Mouse (Mus musculus) urinary bladder, postnatal 10 days (tissue): ENCODE measurements around the gene Gm11992.

Experiments
- DNase-seq: peaks from one replicate; pipeline ENCODE4 v3.0.0; 2022; ENCODE audit warnings: low spot score

Gm11992 gene

DNA sequence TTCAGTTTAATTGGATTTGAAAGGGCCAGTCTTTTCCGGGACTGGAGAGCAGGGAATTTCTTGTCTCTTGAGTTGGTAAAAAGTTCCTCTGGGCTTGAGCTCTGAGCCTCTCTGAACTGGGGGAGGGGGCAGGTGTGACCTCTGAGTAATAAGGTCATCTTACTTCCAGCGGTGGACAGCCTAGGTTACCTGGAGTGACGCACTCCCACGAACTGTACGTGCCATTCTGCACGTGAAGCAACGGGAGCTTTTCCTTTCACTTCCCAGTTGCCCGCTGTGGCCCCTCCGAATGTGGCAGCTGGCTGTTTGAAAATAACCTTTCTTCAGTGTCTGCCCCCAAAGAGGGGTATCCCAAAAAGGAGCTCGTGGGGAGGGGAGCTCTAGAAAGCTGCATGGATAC is 67.7 kb downstream of the Gm11992 start:
- no peak for DNase-seq

DNA sequence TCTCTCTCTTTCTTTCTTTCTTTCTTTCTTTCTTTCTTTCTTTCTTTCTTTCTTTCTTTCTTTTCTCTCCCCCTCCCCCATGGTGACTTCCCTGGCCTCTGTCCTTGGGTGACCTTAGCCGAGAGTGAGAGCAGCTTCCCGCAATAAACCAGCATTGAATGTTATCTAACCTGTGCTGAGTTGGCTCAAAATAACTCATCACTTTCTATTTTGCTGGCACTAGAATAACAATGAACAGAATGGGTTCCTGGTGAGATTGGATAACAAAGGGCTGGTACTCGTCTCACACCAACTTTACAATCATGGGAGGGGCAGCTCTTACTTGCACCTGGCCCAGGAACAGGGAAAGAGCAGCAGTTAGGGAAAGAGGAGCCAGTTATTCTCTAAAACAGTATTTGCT is 68.5 kb downstream of the Gm11992 start:
- no peak for DNase-seq

DNA sequence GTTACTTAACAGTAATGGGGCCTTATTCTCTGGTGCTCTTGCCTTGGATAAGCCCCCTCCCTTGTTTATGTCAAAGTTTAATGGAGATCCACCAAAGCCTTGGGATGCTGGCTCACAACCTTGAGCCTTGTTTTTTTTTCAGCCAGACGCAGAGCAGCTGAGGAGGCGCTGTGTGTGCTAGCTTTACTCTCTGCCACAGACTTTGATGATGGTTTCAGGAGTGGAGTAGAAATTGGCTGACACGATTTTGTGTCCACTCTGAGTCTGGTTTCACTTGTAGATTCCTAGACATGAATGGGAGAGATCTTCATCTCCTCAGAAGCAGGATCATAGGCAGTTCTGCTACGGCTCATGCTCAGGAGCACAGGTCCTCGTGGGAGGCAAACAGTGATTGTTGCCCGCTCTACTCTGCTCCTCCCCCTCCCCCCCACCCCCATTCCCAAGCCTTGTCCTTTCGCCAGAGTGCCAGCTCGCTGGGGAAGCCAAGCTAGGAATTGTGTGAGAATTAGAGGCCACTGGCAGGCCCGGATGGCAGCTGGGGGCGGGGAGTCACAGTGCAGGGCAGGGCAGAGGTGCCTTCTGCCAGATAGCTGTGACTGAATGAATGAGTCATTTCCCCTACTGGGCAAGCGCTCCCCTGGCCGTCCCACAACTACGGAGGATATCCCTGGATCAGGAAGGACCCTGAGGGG is 69.1 kb downstream of the Gm11992 start:
- no peak for DNase-seq

DNA sequence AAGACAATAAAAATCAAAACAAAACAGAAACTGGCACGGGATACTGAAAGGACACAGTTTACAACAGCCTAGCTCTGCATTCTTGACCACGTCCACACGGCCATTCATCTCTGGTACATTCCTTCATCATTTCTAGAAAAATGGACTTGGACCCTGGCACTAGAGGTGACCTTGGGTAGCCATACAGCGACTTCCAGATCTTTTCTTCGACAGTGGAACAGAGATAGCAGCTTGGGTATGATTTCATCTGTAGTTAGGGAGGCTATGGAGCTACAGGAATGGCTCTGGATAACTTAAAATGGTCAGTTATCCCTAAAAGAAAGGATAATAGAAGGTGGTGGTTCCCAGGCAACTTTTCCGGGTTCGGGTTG is 69.6 kb downstream of the Gm11992 start, which contains the start of gene Upp1:
TSS of gene Upp1 (plus strand) at position 54 of the 371 bp plus-strand sequence.
- no peak for DNase-seq

DNA sequence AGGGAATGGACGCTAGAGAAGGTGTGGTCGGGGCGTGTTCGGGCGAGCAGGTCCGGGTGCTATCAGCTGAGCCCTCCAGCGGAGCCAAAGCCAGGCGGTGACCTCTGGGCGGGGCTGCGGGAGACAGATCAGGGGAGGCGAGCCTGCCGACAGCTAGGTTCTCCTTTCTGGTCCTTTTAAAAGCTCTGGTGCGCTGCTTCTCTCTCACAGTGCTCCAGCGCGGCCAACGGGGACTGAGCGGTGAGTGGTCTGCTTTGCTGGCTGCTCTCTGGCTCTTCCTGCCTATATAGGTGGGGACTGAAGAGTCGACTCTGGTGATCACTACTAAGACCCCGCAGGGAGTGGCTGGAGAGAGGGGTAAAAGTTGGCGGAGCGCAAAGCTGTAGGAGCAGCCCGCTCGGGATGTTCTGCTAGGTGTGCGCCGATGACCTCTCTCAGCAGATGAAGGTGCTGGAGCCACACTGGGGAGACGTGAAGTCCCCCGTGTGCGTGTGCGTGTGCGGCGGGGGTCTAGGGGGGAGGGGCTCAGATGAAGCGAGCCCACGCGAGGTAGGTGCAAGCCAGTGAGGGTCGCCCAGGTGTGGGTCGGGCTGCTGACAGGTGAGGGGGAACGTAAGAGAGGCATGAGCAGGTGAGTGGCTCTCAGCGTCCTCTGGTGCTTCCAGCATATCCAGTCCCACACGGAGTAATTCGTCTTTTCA is 70.2 kb downstream of the Gm11992 start:
- no peak for DNase-seq
